Mouse (Mus musculus): ENCODE measurements around the gene Vmn1r171. TPM values are rescaled to one million over a fixed set of nuclear protein-coding genes. Genes with fewer than 3 reads are reported as not detected.
"Not testable (repeated sequence)": the region's sequence is repeated elsewhere in the genome, so short reads cannot be mapped to it uniquely, and the experiment has no call there.

The Vmn1r171 gene
- not detected in 2 replicates for polyA plus RNA-seq (2014; fragmentation: Nextera tagmentation; extraction: Ambion mirVana)

DNA sequence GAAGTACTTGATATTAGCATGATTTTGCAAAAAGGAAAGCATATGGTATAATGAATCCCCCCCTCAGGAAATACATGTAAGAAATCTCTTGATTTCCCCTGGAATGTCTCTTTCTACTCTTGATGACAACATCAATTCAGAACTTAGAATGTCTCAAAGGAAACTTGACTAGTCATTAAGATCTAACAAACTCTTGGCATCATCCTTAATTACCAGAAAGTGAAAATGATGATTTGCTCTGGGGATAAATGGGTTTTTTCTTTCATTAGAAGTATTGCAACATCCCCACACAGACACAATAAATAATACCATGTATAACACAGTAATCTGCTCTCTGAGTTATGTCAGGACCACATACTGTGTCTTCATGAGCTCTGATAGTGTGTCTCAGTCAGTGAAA lies at the start of gene Vmn1r171:
Gene Vmn1r171, plus strand, starts transcription at position 301 of the 400 bp plus-strand sequence.
- H3K9ac ChIP-seq (ENCODE audit: low read depth, low read length) = no peak within 1 kb of the TSS
- H3K4me2 ChIP-seq = no peak within 1 kb of the TSS
- no peaks in the 10 kb centered on the region for H3K4me1 ChIP-seq (ENCODE audit: control insufficient read depth, insufficient read depth, low read length)
- no peaks in the 10 kb centered on the region for H3K36me3 ChIP-seq (ENCODE audit: control insufficient read depth, insufficient read depth, low read length)
- no peak for ATAC-seq (replicated peaks; ENCODE audit: insufficient number of reproducible peaks, low FRiP score, low TSS enrichment)
- no peak within 1 kb of the TSS for H3K27ac ChIP-seq (ENCODE audit: low read depth, low read length)
- H3K9me3 ChIP-seq (replicated peaks; ENCODE audit: control insufficient read depth, low read length) = peaks cover 2% of the 10 kb centered on the region; the same call in 1 of the 2 replicates
- H3K4me3 ChIP-seq (ENCODE audit: low read depth, low read length) = no peak within 1 kb of the TSS
- H3K27me3 ChIP-seq (ENCODE audit: control insufficient read depth, insufficient read depth, low read length) = no peaks in the 10 kb centered on the region

DNA sequence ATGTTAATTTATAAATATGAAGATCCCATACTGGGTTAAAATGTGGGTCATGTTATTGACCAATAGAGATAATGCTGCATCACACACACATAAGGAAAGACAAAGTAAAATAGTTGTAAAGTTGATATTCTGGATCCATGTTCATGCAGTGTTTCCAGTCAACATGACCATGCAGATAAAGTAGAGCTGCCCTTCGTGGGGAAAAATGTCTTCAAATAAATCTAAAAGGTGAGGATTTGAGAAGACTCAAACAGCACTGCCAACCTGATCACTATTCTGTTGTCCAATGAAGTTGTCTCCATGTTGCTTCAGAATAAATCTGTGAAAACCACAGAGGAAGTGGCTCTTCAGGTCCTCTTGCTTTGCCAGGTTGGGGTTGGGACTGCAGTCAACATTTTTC lies 24.6 kb upstream of the Vmn1r171 start, which contains the start of gene Vmn1r170:
Gene Vmn1r170, plus strand, starts transcription at position 301 of the 400 bp plus-strand sequence.
- not testable (repeated sequence) for H3K27me3 ChIP-seq (ENCODE audit: control insufficient read depth, insufficient read depth, low read length); H3K9ac ChIP-seq (ENCODE audit: low read depth, low read length); H3K9me3 ChIP-seq (replicated peaks; ENCODE audit: control insufficient read depth, low read length); H3K27ac ChIP-seq (ENCODE audit: low read depth, low read length); H3K4me3 ChIP-seq (ENCODE audit: low read depth, low read length); H3K4me2 ChIP-seq; H3K36me3 ChIP-seq (ENCODE audit: control insufficient read depth, insufficient read depth, low read length); ATAC-seq (replicated peaks; ENCODE audit: insufficient number of reproducible peaks, low FRiP score, low TSS enrichment); H3K4me1 ChIP-seq (ENCODE audit: control insufficient read depth, insufficient read depth, low read length)
- WGBS (ENCODE audit: insufficient replicate concordance) = 35% methylated on average over 1 of the region's 1 CpGs

DNA sequence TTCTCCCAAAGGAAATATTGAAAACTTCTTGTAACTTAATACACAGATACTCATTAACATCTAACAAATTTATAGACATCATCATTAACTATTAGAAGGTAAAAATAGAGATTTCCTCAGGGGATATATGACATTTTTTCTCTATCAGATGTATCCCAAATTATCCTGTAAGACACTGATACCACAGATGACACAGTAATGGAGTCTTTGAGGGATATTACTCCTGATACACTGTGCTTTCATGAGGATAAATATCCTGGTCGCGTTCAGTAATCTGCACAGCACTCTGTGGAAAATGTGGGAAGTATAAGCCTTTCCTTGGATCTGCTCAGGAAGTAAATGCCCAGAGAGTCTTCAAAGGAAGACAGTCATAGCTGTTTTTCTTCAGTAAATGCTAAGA lies 27.5 kb downstream of the Vmn1r171 start, which contains the start of gene Vmn1r172:
Gene Vmn1r172, plus strand, starts transcription at position 301 of the 400 bp plus-strand sequence.
- H3K9ac ChIP-seq (ENCODE audit: low read depth, low read length) = no peak within 1 kb of the TSS
- H3K27me3 ChIP-seq (ENCODE audit: control insufficient read depth, insufficient read depth, low read length) = no peaks in the 10 kb centered on the region
- H3K27ac ChIP-seq (ENCODE audit: low read depth, low read length) = no peak within 1 kb of the TSS
- H3K4me1 ChIP-seq (ENCODE audit: control insufficient read depth, insufficient read depth, low read length) = no peaks in the 10 kb centered on the region
- no peaks in the 10 kb centered on the region for H3K36me3 ChIP-seq (ENCODE audit: control insufficient read depth, insufficient read depth, low read length)
- no peak within 1 kb of the TSS for H3K4me3 ChIP-seq (ENCODE audit: low read depth, low read length)
- no peak for ATAC-seq (replicated peaks; ENCODE audit: insufficient number of reproducible peaks, low FRiP score, low TSS enrichment)
- WGBS (ENCODE audit: insufficient replicate concordance) = 67% methylated on average over 2 of the region's 2 CpGs
- no peak within 1 kb of the TSS for H3K4me2 ChIP-seq
- no peaks in the 10 kb centered on the region for H3K9me3 ChIP-seq (replicated peaks; ENCODE audit: control insufficient read depth, low read length)

Other genes with a start within 250 kb of the Vmn1r171 start
- not detected in 2 replicates for gene Nlrp5, start 244.8 kb upstream of the Vmn1r171 start, polyA plus RNA-seq (2014; fragmentation: Nextera tagmentation; extraction: Ambion mirVana)
- gene Vmn1r167, start 123.5 kb upstream of the Vmn1r171 start, polyA plus RNA-seq (2014; fragmentation: Nextera tagmentation; extraction: Ambion mirVana) = not detected in 2 replicates
- not detected in 2 replicates for gene Vmn1r168, start 91.0 kb upstream of the Vmn1r171 start, polyA plus RNA-seq (2014; fragmentation: Nextera tagmentation; extraction: Ambion mirVana)
- not detected in 2 replicates for gene Vmn1r169, start 55.2 kb upstream of the Vmn1r171 start, polyA plus RNA-seq (2014; fragmentation: Nextera tagmentation; extraction: Ambion mirVana)
- gene Vmn1r170, start 24.5 kb upstream of the Vmn1r171 start, polyA plus RNA-seq (2014; fragmentation: Nextera tagmentation; extraction: Ambion mirVana) = not detected in 2 replicates
- not detected in 2 replicates for gene Vmn1r172, start 27.6 kb downstream of the Vmn1r171 start, polyA plus RNA-seq (2014; fragmentation: Nextera tagmentation; extraction: Ambion mirVana)
- gene Vmn1r173, start 70.0 kb downstream of the Vmn1r171 start, polyA plus RNA-seq (2014; fragmentation: Nextera tagmentation; extraction: Ambion mirVana) = not detected in 2 replicates
- gene Vmn1r174, start 121.5 kb downstream of the Vmn1r171 start, polyA plus RNA-seq (2014; fragmentation: Nextera tagmentation; extraction: Ambion mirVana) = not detected in 2 replicates
- gene Vmn1r175, start 179.9 kb downstream of the Vmn1r171 start, polyA plus RNA-seq (2014; fragmentation: Nextera tagmentation; extraction: Ambion mirVana) = not detected in 2 replicates
- gene Vmn1r176, start 206.7 kb downstream of the Vmn1r171 start, polyA plus RNA-seq (2014; fragmentation: Nextera tagmentation; extraction: Ambion mirVana) = not detected in 2 replicates
- not detected in 2 replicates for gene Vmn1r177, start 235.7 kb downstream of the Vmn1r171 start, polyA plus RNA-seq (2014; fragmentation: Nextera tagmentation; extraction: Ambion mirVana)